Mouse (Mus musculus) embryonic facial prominence, embryonic 13.5 days (tissue): ENCODE data around the gene Gm10488. TPM values are rescaled to one million over a fixed set of nuclear protein-coding genes. Genes with fewer than 3 reads are reported as not detected.
"Not testable (repeated sequence)": the region's sequence is repeated elsewhere in the genome, so short reads cannot be mapped to it uniquely, and the experiment has no call there.

Experiments used
- ATAC-seq: fragments of 200-750 bp; cut with Nextera tagmentation; 2 replicates; pipeline ENCODE4 v1.8.0; 2017; ENCODE audit warnings: low read depth; ENCODE audit not compliant: insufficient number of reproducible peaks, insufficient read depth, low FRiP score, low TSS enrichment
- H3K27ac ChIP-seq: fragments of 300-500 bp; sonication (generic); 2 replicates; pipeline ENCODE4 v1.5.1; 2015; ENCODE audit warnings: moderate library complexity, mild to moderate bottlenecking, inconsistent platforms
- H3K27me3 ChIP-seq: fragments of 300-500 bp; sonication (generic); 2 replicates; pipeline ENCODE4 v1.6.1; 2015; ENCODE audit warnings: mild to moderate bottlenecking, inconsistent platforms
- H3K36me3 ChIP-seq: fragments of 300-500 bp; sonication (generic); 2 replicates; pipeline ENCODE4 v1.6.1; 2015; ENCODE audit warnings: mild to moderate bottlenecking, inconsistent platforms
- H3K4me1 ChIP-seq: fragments of 300-500 bp; sonication (generic); 2 replicates; pipeline ENCODE4 v1.6.1; 2015; ENCODE audit warnings: inconsistent platforms
- H3K4me2 ChIP-seq: fragments of 300-500 bp; sonication (generic); 2 replicates; pipeline ENCODE4 v1.6.1; 2015; ENCODE audit warnings: moderate library complexity, mild to moderate bottlenecking, inconsistent platforms
- H3K4me3 ChIP-seq: fragments of 300-500 bp; sonication (generic); 2 replicates; pipeline ENCODE4 v1.5.1; 2015; ENCODE audit warnings: mild to moderate bottlenecking, inconsistent platforms
- H3K9ac ChIP-seq: fragments of 300-500 bp; sonication (generic); 2 replicates; pipeline ENCODE4 v1.6.1; 2015; ENCODE audit warnings: mild to moderate bottlenecking, inconsistent platforms
- H3K9me3 ChIP-seq: fragments of 300-500 bp; sonication (generic); 2 replicates; pipeline ENCODE4 v1.6.1; 2016; ENCODE audit warnings: inconsistent platforms
- WGBS: fragments of 180-500 bp; shearing (Covaris S2); methylation state at CpG from one replicate; pipeline ENCODE4 v1.1.7; 2015; ENCODE audit warnings: mixed read lengths; 5-methylcytosine and 5-hydroxymethylcytosine counted together
- microRNA-seq: library from miRNA; unstranded; fragments of <30 nt; microRNA quantifications from one replicate; pipeline ENCODE4, GENCODE M21; 2016
- polyA plus RNA-seq: library from polyadenylated mRNA; unstranded; fragments of >200 nt; fragmentation: Nextera tagmentation; extraction: Ambion mirVana; gene quantifications from 2 replicates; pipeline ENCODE4 v1.2.1, GENCODE M21; 2015

Gene Gm10488
- polyA plus RNA-seq = not detected in 2 replicates

DNA sequence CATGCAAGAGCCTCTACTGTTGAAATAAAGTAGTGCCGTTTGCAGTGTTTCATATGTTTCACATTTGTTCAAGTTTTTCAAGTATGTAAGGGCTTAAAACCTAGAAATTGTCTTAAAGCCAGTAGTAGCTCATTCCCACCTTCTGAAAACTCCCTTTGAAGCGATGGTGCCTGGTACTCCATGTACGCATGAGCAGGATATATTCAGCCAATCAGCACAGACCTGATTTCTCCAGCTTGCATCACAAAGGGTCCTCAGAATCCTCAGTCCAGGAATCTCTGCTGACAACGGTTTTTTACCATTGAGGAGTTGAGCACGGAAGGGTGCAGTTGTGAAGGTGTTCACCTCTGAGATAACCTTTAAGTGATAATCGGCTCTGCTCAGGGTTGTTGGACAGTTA lies at the start of gene Gm10488:
TSS of gene Gm10488 (plus strand) at position 301 of the 400 bp plus-strand sequence.
- not testable (repeated sequence) for H3K9me3 ChIP-seq, H3K36me3 ChIP-seq, H3K27me3 ChIP-seq, H3K4me3 ChIP-seq, H3K4me1 ChIP-seq, H3K4me2 ChIP-seq, ATAC-seq, H3K27ac ChIP-seq, H3K9ac ChIP-seq
- WGBS = no CpG with 5 or more reads among the region's 6 CpGs

Small RNA genes lying within 50 kb of the gene (microRNA-seq; reads per million reads assigned to microRNA genes)
- gene Gm44298 = not detected
